Mouse (Mus musculus) intestine, embryonic 14.5 days (tissue): ENCODE measurements around the gene Sdk2. TPM values are rescaled to one million over a fixed set of nuclear protein-coding genes. Genes with fewer than 3 reads are reported as not detected.

ENCODE experiments used
- ATAC-seq: fragments of 200-750 bp; cut with Nextera tagmentation; replicated peaks from 2 replicates; pipeline ENCODE4 v1.8.0; 2017; ENCODE audit warnings: low read depth, moderate number of reproducible peaks, moderate TSS enrichment, moderate library complexity; ENCODE audit not compliant: low FRiP score, low TSS enrichment
- DNase-seq: peaks from one replicate; pipeline ENCODE4 v3.0.0-alpha.2; 2018; ENCODE audit warnings: low spot score
- H3K27ac ChIP-seq: fragments of 300-500 bp; sonication (generic); 2 replicates; pipeline ENCODE4 v1.5.1; 2014; ENCODE audit warnings: low read depth, mild to moderate bottlenecking, control low read depth
- H3K27me3 ChIP-seq: fragments of 300-500 bp; sonication (generic); replicated peaks from 2 replicates; pipeline ENCODE4 v1.6.1; 2014; ENCODE audit warnings: low read length, control low read depth; ENCODE audit not compliant: control insufficient read depth, insufficient read depth
- H3K36me3 ChIP-seq: fragments of 300-500 bp; sonication (generic); 2 replicates; pipeline ENCODE4 v1.6.1; 2014; ENCODE audit warnings: low read length, control low read depth; ENCODE audit not compliant: control insufficient read depth, insufficient read depth
- H3K4me1 ChIP-seq: fragments of 300-500 bp; sonication (generic); replicated peaks from 2 replicates; pipeline ENCODE4 v1.6.1; 2014; ENCODE audit warnings: low read length, control low read depth, mixed read lengths; ENCODE audit not compliant: control insufficient read depth, insufficient read depth
- H3K4me2 ChIP-seq: fragments of 300-500 bp; sonication (generic); 2 replicates; pipeline ENCODE4 v1.6.1; 2014; ENCODE audit warnings: low read length
- H3K4me3 ChIP-seq: fragments of 300-500 bp; sonication (generic); 2 replicates; pipeline ENCODE4 v1.5.1; 2014; ENCODE audit warnings: low read depth, low read length, control low read depth, mixed read lengths
- H3K9ac ChIP-seq: fragments of 300-500 bp; sonication (generic); 2 replicates; pipeline ENCODE4 v1.6.1; 2014; ENCODE audit warnings: mild to moderate bottlenecking, low read length
- H3K9me3 ChIP-seq: fragments of 300-500 bp; sonication (generic); 2 replicates; pipeline ENCODE4 v1.6.1; 2016; ENCODE audit warnings: low read length, control low read depth; ENCODE audit not compliant: control insufficient read depth
- WGBS: fragments of 180-500 bp; shearing (Covaris S2); extraction: QIAGEN DNeasy Blood & Tissue Kit; methylation state at CpG from one replicate; pipeline ENCODE4 v1.1.7; 2014; 5-methylcytosine and 5-hydroxymethylcytosine counted together
- polyA plus RNA-seq: library from polyadenylated mRNA; unstranded; fragments of >200 nt; fragmentation: Nextera tagmentation; extraction: Ambion mirVana; gene quantifications from 2 replicates; pipeline ENCODE4 v1.2.1, GENCODE M21; 2014

Sdk2 gene
- polyA plus RNA-seq, 1 experiment from 2014 or later = 3.1 TPM

- H3K36me3 ChIP-seq = peaks cover 10% of the 10 kb centered on the region; the same call in 1 of the 2 replicates
- peak overlapping the region; percentile 91 for H3K4me3 ChIP-seq
- peak overlapping the region; percentile 93 for H3K27ac ChIP-seq
- peaks cover 37% of the 10 kb centered on the region for H3K4me1 ChIP-seq
- ATAC-seq (peak; percentile 28), DNase-seq (peak; percentile 81)
- WGBS = under 1% methylated on average over 9 of the region's 9 CpGs
- H3K27me3 ChIP-seq = no peaks in the 10 kb centered on the region
- no peaks in the 10 kb centered on the region for H3K9me3 ChIP-seq
- H3K9ac ChIP-seq = peak overlapping the region; percentile 94
- H3K4me2 ChIP-seq = peak overlapping the region; percentile 93
Observed at GRCm38 (mm10) chr11:113749749-113750351, 317.0 kb downstream of the Sdk2 start.

- ATAC-seq = no peak
Observed at GRCm38 (mm10) chr11:113748797-113749521, 317.9 kb downstream of the Sdk2 start.

GRCm38 (mm10) chr11:113747725-113748380 is 319.0 kb downstream of the Sdk2 start:
- H3K4me3 ChIP-seq = peak overlapping the region; percentile 91; the same call in 1 of the 2 replicates
- DNase-seq = no peak
- WGBS = 72% methylated on average over 11 of the region's 11 CpGs

More at GRCm38 (mm10) chr11:113748797-113749521, 317.9 kb downstream of the Sdk2 start:
- Histone ChIP-seq H3K27ac (peak overlapping the region; percentile 93), H3K9me3 (no peaks in the 10 kb centered on the region), H3K4me2 (peak overlapping the region; percentile 93), H3K4me3 (peak overlapping the region; percentile 91), H3K9ac (peak overlapping the region; percentile 94), H3K4me1 (peaks cover 37% of the 10 kb centered on the region), H3K36me3 (peaks cover 10% of the 10 kb centered on the region; the same call in 1 of the 2 replicates), H3K27me3 (no peaks in the 10 kb centered on the region)
- WGBS = 7% methylated on average over 21 of the region's 21 CpGs
- peak; percentile 69 for DNase-seq

GRCm38 (mm10) chr11:113747056-113747455 is 319.8 kb downstream of the Sdk2 start:
- DNase-seq = peak; percentile 72
- Histone ChIP-seq H3K4me1 (peaks cover 32% of the 10 kb centered on the region), H3K36me3 (peaks cover 16% of the 10 kb centered on the region), H3K27ac (no peak overlapping the region), H3K9ac (0 out of 2 replicates have a peak overlapping the region, but pooled peaks have one; percentile 5), H3K4me2 (peak overlapping the region; percentile 93), H3K4me3 (peak overlapping the region; percentile 91; the same call in 1 of the 2 replicates), H3K9me3 (no peaks in the 10 kb centered on the region), H3K27me3 (no peaks in the 10 kb centered on the region)
- 43% methylated on average over 16 of the region's 16 CpGs for WGBS
- ATAC-seq = no peak

More at GRCm38 (mm10) chr11:113747725-113748380, 319.0 kb downstream of the Sdk2 start:
- H3K36me3 ChIP-seq = peaks cover 13% of the 10 kb centered on the region
- no peaks in the 10 kb centered on the region for H3K27me3 ChIP-seq
- H3K27ac ChIP-seq = peak overlapping the region; percentile 93; the same call in 1 of the 2 replicates
- ATAC-seq = no peak
- peaks cover 37% of the 10 kb centered on the region for H3K4me1 ChIP-seq
- no peaks in the 10 kb centered on the region for H3K9me3 ChIP-seq
- H3K4me2 ChIP-seq = peak overlapping the region; percentile 93
- H3K9ac ChIP-seq = peak overlapping the region; percentile 5; the same call in 1 of the 2 replicates

- Histone ChIP-seq H3K36me3 (peaks cover 16% of the 10 kb centered on the region), H3K4me3 (no peak overlapping the region), H3K9ac (no peak overlapping the region), H3K4me2 (no peak overlapping the region), H3K4me1 (peaks cover 32% of the 10 kb centered on the region), H3K27me3 (no peaks in the 10 kb centered on the region), H3K27ac (no peak overlapping the region), H3K9me3 (no peaks in the 10 kb centered on the region)
- DNase-seq (no peak), ATAC-seq (no peak)
- WGBS = 59% methylated on average over 4 of the region's 4 CpGs
Observed at GRCm38 (mm10) chr11:113745961-113746360, 320.9 kb downstream of the Sdk2 start.

- peaks cover 39% of the 10 kb centered on the region for H3K4me1 ChIP-seq
- no peak overlapping the region for H3K27ac ChIP-seq
- no peaks in the 10 kb centered on the region for H3K9me3 ChIP-seq
- peaks cover 16% of the 10 kb centered on the region for H3K36me3 ChIP-seq
- H3K9ac ChIP-seq = no peak overlapping the region
- 95% methylated on average over 1 of the region's 1 CpGs for WGBS
- no peak overlapping the region for H3K4me3 ChIP-seq
- DNase-seq = no peak
- no peak overlapping the region for H3K4me2 ChIP-seq
- ATAC-seq = no peak
- no peaks in the 10 kb centered on the region for H3K27me3 ChIP-seq
Observed at GRCm38 (mm10) chr11:113742998-113743397, 323.8 kb downstream of the Sdk2 start.

- H3K4me3 ChIP-seq = no peak overlapping the region
- ATAC-seq (no peak), DNase-seq (no peak)
- WGBS = 35% methylated on average over 7 of the region's 7 CpGs
- no peak overlapping the region for H3K27ac ChIP-seq
- H3K4me1 ChIP-seq = peaks cover 39% of the 10 kb centered on the region
- no peaks in the 10 kb centered on the region for H3K9me3 ChIP-seq
- H3K36me3 ChIP-seq = peaks cover 6% of the 10 kb centered on the region
- H3K9ac ChIP-seq = no peak overlapping the region
- no peak overlapping the region for H3K4me2 ChIP-seq
- H3K27me3 ChIP-seq = no peaks in the 10 kb centered on the region
Observed at GRCm38 (mm10) chr11:113740100-113740499, 326.7 kb downstream of the Sdk2 start.

- Histone ChIP-seq H3K4me1 (peaks cover 48% of the 10 kb centered on the region), H3K4me3 (no peak overlapping the region), H3K9ac (no peak overlapping the region), H3K36me3 (peaks cover 6% of the 10 kb centered on the region), H3K27me3 (no peaks in the 10 kb centered on the region), H3K9me3 (no peaks in the 10 kb centered on the region), H3K4me2 (no peak overlapping the region), H3K27ac (no peak overlapping the region)
- WGBS = 76% methylated on average over 8 of the region's 8 CpGs
- DNase-seq (no peak), ATAC-seq (no peak)
Observed at GRCm38 (mm10) chr11:113739213-113739612, 327.6 kb downstream of the Sdk2 start.
